Mouse (Mus musculus) embryonic facial prominence, embryonic 13.5 days (tissue): ENCODE data around the gene Figla. TPM values are rescaled to one million over a fixed set of nuclear protein-coding genes. Genes with fewer than 3 reads are reported as not detected.
A peak's percentile ranks its signal among the peaks of the same experiment; 100 is the strongest.

Experiments used
- ATAC-seq: fragments of 200-750 bp; cut with Nextera tagmentation; 2 replicates; pipeline ENCODE4 v1.8.0; 2017; ENCODE audit warnings: low read depth; ENCODE audit not compliant: insufficient number of reproducible peaks, insufficient read depth, low FRiP score, low TSS enrichment
- H3K27ac ChIP-seq: fragments of 300-500 bp; sonication (generic); 2 replicates; pipeline ENCODE4 v1.5.1; 2015; ENCODE audit warnings: moderate library complexity, mild to moderate bottlenecking, inconsistent platforms
- H3K27me3 ChIP-seq: fragments of 300-500 bp; sonication (generic); 2 replicates; pipeline ENCODE4 v1.6.1; 2015; ENCODE audit warnings: mild to moderate bottlenecking, inconsistent platforms
- H3K36me3 ChIP-seq: fragments of 300-500 bp; sonication (generic); 2 replicates; pipeline ENCODE4 v1.6.1; 2015; ENCODE audit warnings: mild to moderate bottlenecking, inconsistent platforms
- H3K4me1 ChIP-seq: fragments of 300-500 bp; sonication (generic); 2 replicates; pipeline ENCODE4 v1.6.1; 2015; ENCODE audit warnings: inconsistent platforms
- H3K4me2 ChIP-seq: fragments of 300-500 bp; sonication (generic); 2 replicates; pipeline ENCODE4 v1.6.1; 2015; ENCODE audit warnings: moderate library complexity, mild to moderate bottlenecking, inconsistent platforms
- H3K4me3 ChIP-seq: fragments of 300-500 bp; sonication (generic); 2 replicates; pipeline ENCODE4 v1.5.1; 2015; ENCODE audit warnings: mild to moderate bottlenecking, inconsistent platforms
- H3K9ac ChIP-seq: fragments of 300-500 bp; sonication (generic); 2 replicates; pipeline ENCODE4 v1.6.1; 2015; ENCODE audit warnings: mild to moderate bottlenecking, inconsistent platforms
- H3K9me3 ChIP-seq: fragments of 300-500 bp; sonication (generic); 2 replicates; pipeline ENCODE4 v1.6.1; 2016; ENCODE audit warnings: inconsistent platforms
- whole genome bisulfite sequencing: fragments of 180-500 bp; shearing (Covaris S2); methylation state at CpG from one replicate; pipeline ENCODE4 v1.1.7; 2015; ENCODE audit warnings: mixed read lengths; 5-methylcytosine and 5-hydroxymethylcytosine counted together
- polyA plus RNA-seq: library from polyadenylated mRNA; unstranded; fragments of >200 nt; fragmentation: Nextera tagmentation; extraction: Ambion mirVana; gene quantifications from 2 replicates; pipeline ENCODE4 v1.2.1, GENCODE M21; 2015

The Figla gene
- polyA plus RNA-seq, 1 experiment from 2014 or later: not detected

- Histone ChIP-seq H3K4me1 (peaks cover 16% of the 10 kb centered on the region), H3K27ac (no peak overlapping the region), H3K4me3 (peak overlapping the region; percentile 57), H3K36me3 (no peaks in the 10 kb centered on the region), H3K27me3 (peaks cover 32% of the 10 kb centered on the region), H3K9me3 (no peaks in the 10 kb centered on the region), H3K4me2 (peak overlapping the region; percentile 96), H3K9ac (peak overlapping the region; percentile 72)
- 14% methylated on average over 6 of the region's 6 CpGs for WGBS
- ATAC-seq: no peak
Observed at GRCm38 (mm10) chr6:86029323-86029713, 13.3 kb downstream of the Figla start.

GRCm38 (mm10) chr6:86031527-86031926, 15.6 kb downstream of the Figla start:
- no peak for ATAC-seq
- H3K4me1 ChIP-seq: peaks cover 16% of the 10 kb centered on the region
- H3K4me3 ChIP-seq: no peak overlapping the region
- 80% methylated on average over 2 of the region's 2 CpGs for WGBS
- H3K9ac ChIP-seq: no peak overlapping the region
- no peaks in the 10 kb centered on the region for H3K36me3 ChIP-seq
- H3K27ac ChIP-seq: no peak overlapping the region
- H3K27me3 ChIP-seq: peaks cover 32% of the 10 kb centered on the region
- no peak overlapping the region for H3K4me2 ChIP-seq
- no peaks in the 10 kb centered on the region for H3K9me3 ChIP-seq

- Histone ChIP-seq H3K9ac (no peak overlapping the region), H3K4me1 (peaks cover 8% of the 10 kb centered on the region), H3K36me3 (no peaks in the 10 kb centered on the region), H3K9me3 (no peaks in the 10 kb centered on the region), H3K4me3 (no peak overlapping the region), H3K4me2 (no peak overlapping the region), H3K27me3 (peaks cover 15% of the 10 kb centered on the region), H3K27ac (no peak overlapping the region)
- no peak for ATAC-seq
- WGBS: 74% methylated on average over 1 of the region's 1 CpGs
Observed at GRCm38 (mm10) chr6:86033635-86034034, 17.7 kb downstream of the Figla start.

- 63% methylated on average over 2 of the region's 2 CpGs for WGBS
- H3K9ac ChIP-seq: no peak overlapping the region
- H3K9me3 ChIP-seq: no peaks in the 10 kb centered on the region
- peaks cover 5% of the 10 kb centered on the region; the same call in 1 of the 2 replicates for H3K4me1 ChIP-seq
- no peak overlapping the region for H3K27ac ChIP-seq
- H3K36me3 ChIP-seq: no peaks in the 10 kb centered on the region
- H3K4me3 ChIP-seq: no peak overlapping the region
- H3K27me3 ChIP-seq: no peaks in the 10 kb centered on the region
- ATAC-seq: no peak
- H3K4me2 ChIP-seq: no peak overlapping the region
Observed at GRCm38 (mm10) chr6:86038901-86039300, 22.9 kb downstream of the Figla start.

- H3K27me3 ChIP-seq: no peaks in the 10 kb centered on the region
- ATAC-seq: no peak
- H3K27ac ChIP-seq: no peak overlapping the region
- H3K9me3 ChIP-seq: no peaks in the 10 kb centered on the region
- WGBS: 44% methylated on average over 1 of the region's 1 CpGs
- no peak overlapping the region for H3K4me3 ChIP-seq
- H3K4me1 ChIP-seq: peaks cover 5% of the 10 kb centered on the region; the same call in 1 of the 2 replicates
- no peak overlapping the region for H3K9ac ChIP-seq
- H3K36me3 ChIP-seq: no peaks in the 10 kb centered on the region
- H3K4me2 ChIP-seq: no peak overlapping the region
Observed at GRCm38 (mm10) chr6:86040140-86040539, 24.2 kb downstream of the Figla start.

- 82% methylated on average over 11 of the region's 11 CpGs for WGBS
- H3K4me1 ChIP-seq: 0 out of 2 replicates have a peak, but pooled peaks cover 3% of the 10 kb centered on the region
- H3K27ac ChIP-seq: no peak overlapping the region
- H3K9ac ChIP-seq: no peak overlapping the region
- no peaks in the 10 kb centered on the region for H3K27me3 ChIP-seq
- no peaks in the 10 kb centered on the region for H3K36me3 ChIP-seq
- H3K4me3 ChIP-seq: no peak overlapping the region
- no peaks in the 10 kb centered on the region for H3K9me3 ChIP-seq
- ATAC-seq: no peak
- no peak overlapping the region for H3K4me2 ChIP-seq
Observed at GRCm38 (mm10) chr6:86047510-86047909, 31.5 kb downstream of the Figla start.

- no peak for ATAC-seq
- no peaks in the 10 kb centered on the region for H3K27me3 ChIP-seq
- no peak overlapping the region for H3K9ac ChIP-seq
- H3K4me3 ChIP-seq: no peak overlapping the region
- H3K27ac ChIP-seq: no peak overlapping the region
- no peak overlapping the region for H3K4me2 ChIP-seq
- H3K9me3 ChIP-seq: no peaks in the 10 kb centered on the region
- 0 out of 2 replicates have a peak, but pooled peaks cover 3% of the 10 kb centered on the region for H3K4me1 ChIP-seq
- H3K36me3 ChIP-seq: no peaks in the 10 kb centered on the region
- 71% methylated on average over 5 of the region's 5 CpGs for WGBS
Observed at GRCm38 (mm10) chr6:86048509-86048908, 32.5 kb downstream of the Figla start.

- no peaks in the 10 kb centered on the region for H3K27me3 ChIP-seq
- no peak overlapping the region for H3K9ac ChIP-seq
- H3K36me3 ChIP-seq: no peaks in the 10 kb centered on the region
- no peak overlapping the region for H3K4me3 ChIP-seq
- no peak overlapping the region for H3K4me2 ChIP-seq
- H3K9me3 ChIP-seq: no peaks in the 10 kb centered on the region
- no peak for ATAC-seq
- H3K4me1 ChIP-seq: 0 out of 2 replicates have a peak, but pooled peaks cover 9% of the 10 kb centered on the region
- no peak overlapping the region for H3K27ac ChIP-seq
- 48% methylated on average over 6 of the region's 6 CpGs for WGBS
Observed at GRCm38 (mm10) chr6:86050586-86051268, 34.8 kb downstream of the Figla start.

- Histone ChIP-seq H3K4me3 (no peak overlapping the region), H3K9me3 (no peaks in the 10 kb centered on the region), H3K4me1 (0 out of 2 replicates have a peak, but pooled peaks cover 9% of the 10 kb centered on the region), H3K4me2 (no peak overlapping the region), H3K9ac (no peak overlapping the region), H3K27me3 (no peaks in the 10 kb centered on the region), H3K27ac (no peak overlapping the region), H3K36me3 (no peaks in the 10 kb centered on the region)
- WGBS: 28% methylated on average over 7 of the region's 7 CpGs
- ATAC-seq: no peak
Observed at GRCm38 (mm10) chr6:86052032-86052459, 36.1 kb downstream of the Figla start.

- no peaks in the 10 kb centered on the region for H3K27me3 ChIP-seq
- 0 out of 2 replicates have a peak, but pooled peaks cover 9% of the 10 kb centered on the region for H3K4me1 ChIP-seq
- no peak overlapping the region for H3K4me2 ChIP-seq
- WGBS: 70% methylated on average over 4 of the region's 4 CpGs
- H3K4me3 ChIP-seq: no peak overlapping the region
- H3K27ac ChIP-seq: no peak overlapping the region
- H3K9me3 ChIP-seq: no peaks in the 10 kb centered on the region
- no peak for ATAC-seq
- no peaks in the 10 kb centered on the region for H3K36me3 ChIP-seq
- no peak overlapping the region for H3K9ac ChIP-seq
Observed at GRCm38 (mm10) chr6:86052556-86052955, 36.6 kb downstream of the Figla start.

- 0 out of 2 replicates have a peak, but pooled peaks cover 9% of the 10 kb centered on the region for H3K4me1 ChIP-seq
- H3K27me3 ChIP-seq: no peaks in the 10 kb centered on the region
- H3K9ac ChIP-seq: no peak overlapping the region
- no peaks in the 10 kb centered on the region for H3K36me3 ChIP-seq
- no peak for ATAC-seq
- no peak overlapping the region for H3K4me3 ChIP-seq
- H3K4me2 ChIP-seq: no peak overlapping the region
- no peaks in the 10 kb centered on the region for H3K9me3 ChIP-seq
- WGBS: 42% methylated on average over 4 of the region's 4 CpGs
- H3K27ac ChIP-seq: no peak overlapping the region
Observed at GRCm38 (mm10) chr6:86053099-86053498, 37.1 kb downstream of the Figla start.

- no peak for ATAC-seq
- 74% methylated on average over 5 of the region's 5 CpGs for WGBS
- Histone ChIP-seq H3K36me3 (no peaks in the 10 kb centered on the region), H3K9ac (no peak overlapping the region), H3K27ac (no peak overlapping the region), H3K4me1 (0 out of 2 replicates have a peak, but pooled peaks cover 9% of the 10 kb centered on the region), H3K4me3 (no peak overlapping the region), H3K4me2 (no peak overlapping the region), H3K27me3 (no peaks in the 10 kb centered on the region), H3K9me3 (no peaks in the 10 kb centered on the region)
Observed at GRCm38 (mm10) chr6:86053594-86053993, 37.6 kb downstream of the Figla start.
